Mouse (Mus musculus) liver, embryonic 14.5 days (tissue): Measurements from ENCODE around the gene D930020B18Rik.

Experiments used
- CTCF ChIP-seq: IDR thresholded peaks from 2 replicates; pipeline ENCODE4 v1.5.1; 2016; ENCODE audit warnings: antibody characterized with exemption, low read depth, control low read depth
- EP300 ChIP-seq: IDR thresholded peaks from 2 replicates; pipeline ENCODE4 v1.6.1; 2016; ENCODE audit warnings: antibody characterized with exemption, low read depth

GRCm38 (mm10) chr10:121728226-121728625 is 86.8 kb downstream of the D930020B18Rik start:
- TF ChIP-seq CTCF, result no peak
- no peak for TF ChIP-seq EP300
